Mouse (Mus musculus) brain, embryonic 14.5 days (tissue): ENCODE measurements around the gene Slfn8.

Experiments used
- CTCF ChIP-seq: fragments of 200-500 bp; IDR thresholded peaks from 2 replicates; pipeline ENCODE4 v1.5.1; 2012; ENCODE audit warnings: inconsistent platforms, mild to moderate bottlenecking, moderate library complexity, borderline replicate concordance; ENCODE audit not compliant: insufficient read depth, insufficient read length; ENCODE audit errors: extremely low read depth
- POLR2A ChIP-seq: fragments of 200-500 bp; IDR thresholded peaks from 2 replicates; pipeline ENCODE4 v1.6.1; 2012; ENCODE audit warnings: mild to moderate bottlenecking, inconsistent platforms, borderline replicate concordance; ENCODE audit not compliant: poor library complexity, insufficient read depth, insufficient read length, severe bottlenecking; ENCODE audit errors: extremely low read depth

DNA sequence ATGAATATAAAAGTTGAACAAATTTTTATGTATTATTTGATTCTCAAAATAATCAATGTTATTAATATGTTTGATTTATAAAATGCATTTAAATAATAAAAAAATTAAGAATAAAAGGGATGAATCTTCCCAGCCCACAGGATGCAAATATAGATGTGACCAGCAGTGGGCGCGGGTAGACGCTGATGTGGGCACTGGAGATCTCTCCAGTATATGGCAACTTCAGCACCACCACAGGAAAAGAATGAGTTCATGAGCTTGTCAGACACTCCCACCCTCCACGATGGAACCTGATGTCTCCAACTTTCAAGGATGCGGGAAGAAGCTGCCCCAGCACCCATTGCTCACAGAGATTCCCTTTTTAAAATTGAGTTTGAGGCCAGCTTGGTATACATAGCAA is 37.3 kb upstream of the Slfn8 start:
- TF ChIP-seq CTCF (peak; percentile 77), POLR2A (no peak)
